Mouse (Mus musculus): ENCODE results near the gene Pdzrn4.

- TF ChIP-seq EP300 (IDR thresholded peaks at IDR 0.05; ENCODE audit: insufficient read depth, low read depth, low read length) (no peak), POLR2A (IDR thresholded peaks at IDR 0.05; ENCODE audit: insufficient read depth, low read length) (no peak), CTCF (IDR thresholded peaks at IDR 0.05; ENCODE audit: low read depth, low read length) (no peak)
Observed at GRCm38 (mm10) chr15:92634044-92634610, 237.4 kb downstream of the Pdzrn4 start.
